Mouse (Mus musculus) CD8-positive naive resting alpha-beta T cell, adult 2 months (primary cell): ENCODE measurements around the gene Pdcd7.

Source experiments
- DNase-seq, 2 experiments: peaks; one replicate each; pipeline ENCODE4 v3.0.0; 2022; ENCODE audit warnings: low read depth in 2 of 2, low spot score in 2 of 2

Pdcd7 gene

GRCm38 (mm10) chr9:65393606-65394005 is 47.7 kb downstream of the Pdcd7 start:
- DNase-seq = no peak

GRCm38 (mm10) chr9:65394360-65394759 is 48.5 kb downstream of the Pdcd7 start:
- DNase-seq = no peak

GRCm38 (mm10) chr9:65398279-65398678 is 52.4 kb downstream of the Pdcd7 start, which contains the start of gene Rasl12:
Gene Rasl12 (plus strand): TSS chr9:65398506.
- DNase-seq = peak; percentile 5 to 10

- no peak for DNase-seq
These were observed 54.0 kb downstream of the Pdcd7 start for GRCm38 (mm10) chr9:65399934-65400333.

- DNase-seq = no peak
These were observed 58.7 kb downstream of the Pdcd7 start for GRCm38 (mm10) chr9:65404331-65405183.

- no peak for DNase-seq
These were observed 59.2 kb downstream of the Pdcd7 start for GRCm38 (mm10) chr9:65405184-65405449.

GRCm38 (mm10) chr9:65407327-65407726 is 61.4 kb downstream of the Pdcd7 start:
- no peak for DNase-seq

GRCm38 (mm10) chr9:65407861-65408260 is 62.0 kb downstream of the Pdcd7 start:
- DNase-seq = no peak

GRCm38 (mm10) chr9:65408871-65409295 is 63.0 kb downstream of the Pdcd7 start:
- DNase-seq = no peak
